Mouse (Mus musculus) E14TG2a.4 (cell line): ENCODE measurements around the gene Nde1.

Source experiments
- CTCF ChIP-seq: conservative IDR thresholded peaks from 2 replicates; pipeline ENCODE4 v1.5.1; 2014; ENCODE audit warnings: low read length
- NANOG ChIP-seq: IDR thresholded peaks from 2 replicates; pipeline ENCODE4 v1.6.1; 2014; ENCODE audit warnings: borderline replicate concordance, low read length, mixed read lengths
- POU5F1 ChIP-seq: IDR thresholded peaks from 2 replicates; pipeline ENCODE4 v1.6.1; 2014; ENCODE audit warnings: low read length, borderline replicate concordance

DNA sequence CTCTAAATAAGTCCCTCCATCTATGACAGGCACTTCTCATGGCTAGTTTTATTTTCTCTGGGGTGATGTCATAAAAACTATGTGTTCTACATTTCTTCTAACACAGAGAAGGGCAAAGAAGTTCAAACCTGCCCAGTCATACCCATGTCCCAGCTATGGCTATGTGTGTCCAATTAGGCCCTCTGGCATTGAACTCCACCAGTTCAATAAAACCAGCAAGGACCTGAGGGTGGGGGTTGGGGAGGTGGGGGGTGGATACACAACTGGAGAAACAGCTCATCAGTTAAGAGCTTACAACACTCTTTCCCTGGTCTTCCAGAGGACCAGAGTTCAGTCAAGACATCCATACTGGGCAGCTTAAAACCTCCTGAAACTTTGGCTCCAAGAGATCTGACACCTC lies 24.0 kb upstream of the Nde1 start:
- TF ChIP-seq CTCF = no peak
- TF ChIP-seq POU5F1 = no peak
- TF ChIP-seq NANOG = no peak
